Mouse (Mus musculus) midbrain, postnatal 0 days (tissue): ENCODE data around the gene Gramd1b. TPM values are rescaled to one million over a fixed set of nuclear protein-coding genes. Genes with fewer than 3 reads are reported as not detected.

Experiments used
- ATAC-seq: fragments of 200-750 bp; cut with Nextera tagmentation; 2 replicates; pipeline ENCODE4 v1.8.0; 2017; ENCODE audit warnings: moderate number of reproducible peaks, mild to moderate bottlenecking, moderate TSS enrichment, moderate library complexity; ENCODE audit not compliant: low FRiP score
- DNase-seq: peaks from one replicate; pipeline ENCODE4 v3.0.0-alpha.2; 2015; ENCODE audit warnings: low spot score
- H3K27ac ChIP-seq: fragments of 300-500 bp; sonication (generic); 2 replicates; pipeline ENCODE4 v1.5.1; 2014; ENCODE audit warnings: low read depth, mild to moderate bottlenecking, low read length, mixed read lengths
- H3K27me3 ChIP-seq: fragments of 300-500 bp; sonication (generic); 2 replicates; pipeline ENCODE4 v1.6.1; 2014; ENCODE audit warnings: low read length, control low read depth, mixed read lengths; ENCODE audit not compliant: insufficient read depth
- H3K36me3 ChIP-seq: fragments of 300-500 bp; sonication (generic); 2 replicates; pipeline ENCODE4 v1.6.1; 2014; ENCODE audit warnings: low read length, control low read depth, mixed read lengths; ENCODE audit not compliant: insufficient read depth
- H3K4me1 ChIP-seq: fragments of 300-500 bp; sonication (generic); 2 replicates; pipeline ENCODE4 v1.6.1; 2014; ENCODE audit warnings: mild to moderate bottlenecking, control low read depth, antibody characterized with exemption, low read length, mixed read lengths; ENCODE audit not compliant: insufficient read depth
- H3K4me2 ChIP-seq: fragments of 300-500 bp; sonication (generic); 2 replicates; pipeline ENCODE4 v1.6.1; 2014; ENCODE audit warnings: low read depth, mild to moderate bottlenecking, low read length, mixed read lengths; ENCODE audit not compliant: poor library complexity, severe bottlenecking
- H3K4me3 ChIP-seq: fragments of 300-500 bp; sonication (generic); 2 replicates; pipeline ENCODE4 v1.5.1; 2014; ENCODE audit warnings: low read depth, mild to moderate bottlenecking, low read length, moderate library complexity
- H3K9ac ChIP-seq: fragments of 300-500 bp; sonication (generic); replicated peaks from 2 replicates; pipeline ENCODE4 v1.6.1; 2014; ENCODE audit warnings: mild to moderate bottlenecking, low read length, moderate library complexity, mixed read lengths; ENCODE audit not compliant: poor library complexity, severe bottlenecking
- H3K9me3 ChIP-seq: fragments of 300-500 bp; sonication (generic); 2 replicates; pipeline ENCODE4 v1.6.1; 2016; ENCODE audit warnings: low read length, control low read depth
- CTCF ChIP-seq: IDR thresholded peaks from 2 replicates; pipeline ENCODE4 v1.5.1; 2016; ENCODE audit warnings: antibody characterized with exemption, mild to moderate bottlenecking
- WGBS: fragments of 180-500 bp; shearing (Covaris S2); extraction: QIAGEN DNeasy Blood & Tissue Kit; methylation state at CpG from one replicate; pipeline ENCODE4 v1.1.7; 2014; 5-methylcytosine and 5-hydroxymethylcytosine counted together
- polyA plus RNA-seq: library from polyadenylated mRNA; unstranded; fragments of >200 nt; fragmentation: Nextera tagmentation; extraction: Ambion mirVana; gene quantifications from 2 replicates; pipeline ENCODE4 v1.2.1, GENCODE M21; 2015
- total RNA-seq: library from RNA; depleted of rRNA; stranded (reverse); fragments of >200 nt; gene quantifications from 2 replicates; pipeline ENCODE4 v1.2.3, GENCODE M21; 2014

The Gramd1b gene
- total and polyA plus RNA-seq, 2 experiments from 2014 or later: 19.1 to 48.3 TPM

- Histone ChIP-seq H3K27me3 (no peaks in the 10 kb centered on the region), H3K27ac (no peak overlapping the region), H3K4me2 (no peak overlapping the region), H3K9me3 (no peaks in the 10 kb centered on the region), H3K36me3 (peaks cover 9% of the 10 kb centered on the region), H3K4me1 (peaks cover 5% of the 10 kb centered on the region; the same call in 1 of the 2 replicates), H3K9ac (no peak overlapping the region), H3K4me3 (no peak overlapping the region)
- no peak for TF ChIP-seq CTCF
- DNase-seq (peak; percentile 57), ATAC-seq (no peak)
- WGBS: 69% methylated on average over 4 of the region's 4 CpGs
These were observed 193.9 kb downstream of the Gramd1b start for GRCm38 (mm10) chr9:40337131-40337820.

GRCm38 (mm10) chr9:40336701-40337100 lies 194.5 kb downstream of the Gramd1b start:
- H3K27ac ChIP-seq: no peak overlapping the region
- peaks cover 15% of the 10 kb centered on the region for H3K36me3 ChIP-seq
- no peak for TF ChIP-seq CTCF
- no peaks in the 10 kb centered on the region for H3K27me3 ChIP-seq
- H3K4me2 ChIP-seq: no peak overlapping the region
- DNase-seq (peak; percentile 78), ATAC-seq (peak; percentile 32; the same call in 1 of the 2 replicates)
- peaks cover 5% of the 10 kb centered on the region; the same call in 1 of the 2 replicates for H3K4me1 ChIP-seq
- no peak overlapping the region for H3K9ac ChIP-seq
- H3K9me3 ChIP-seq: no peaks in the 10 kb centered on the region
- WGBS: 48% methylated on average over 5 of the region's 5 CpGs
- no peak overlapping the region for H3K4me3 ChIP-seq

- H3K9ac ChIP-seq: no peak overlapping the region
- H3K4me3 ChIP-seq: no peak overlapping the region
- no peak overlapping the region for H3K27ac ChIP-seq
- no peak overlapping the region for H3K4me2 ChIP-seq
- H3K27me3 ChIP-seq: no peaks in the 10 kb centered on the region
- no peaks in the 10 kb centered on the region for H3K9me3 ChIP-seq
- WGBS: 73% methylated on average over 2 of the region's 2 CpGs
- H3K36me3 ChIP-seq: peaks cover 28% of the 10 kb centered on the region
- DNase-seq (no peak), ATAC-seq (no peak)
- peaks cover 3% of the 10 kb centered on the region; the same call in 1 of the 2 replicates for H3K4me1 ChIP-seq
- no peak for TF ChIP-seq CTCF
These were observed 196.6 kb downstream of the Gramd1b start for GRCm38 (mm10) chr9:40334617-40335016.

GRCm38 (mm10) chr9:40333649-40334396 lies 197.4 kb downstream of the Gramd1b start:
- Histone ChIP-seq H3K27me3 (no peaks in the 10 kb centered on the region), H3K36me3 (peaks cover 31% of the 10 kb centered on the region), H3K9me3 (no peaks in the 10 kb centered on the region), H3K9ac (no peak overlapping the region), H3K4me2 (no peak overlapping the region), H3K4me1 (peaks cover 3% of the 10 kb centered on the region; the same call in 1 of the 2 replicates), H3K27ac (no peak overlapping the region), H3K4me3 (no peak overlapping the region)
- ATAC-seq: peak; percentile 39; the same call in 1 of the 2 replicates
- peak; percentile 76 for DNase-seq
- peak; percentile 94 for TF ChIP-seq CTCF
- WGBS: 59% methylated on average over 9 of the region's 9 CpGs

- no peak for DNase-seq
- WGBS: 86% methylated on average over 31 of the region's 31 CpGs
- Histone ChIP-seq H3K9me3 (no peaks in the 10 kb centered on the region), H3K4me1 (peaks cover 3% of the 10 kb centered on the region; the same call in 1 of the 2 replicates), H3K4me2 (no peak overlapping the region), H3K4me3 (no peak overlapping the region), H3K27ac (no peak overlapping the region), H3K27me3 (no peaks in the 10 kb centered on the region), H3K9ac (no peak overlapping the region), H3K36me3 (peaks cover 39% of the 10 kb centered on the region)
- ATAC-seq: no peak
- TF ChIP-seq CTCF: no peak
These were observed 198.2 kb downstream of the Gramd1b start for GRCm38 (mm10) chr9:40332731-40333648.
